ENCODE assay signal across 25 mouse cellular contexts in the genomic region with DNA sequence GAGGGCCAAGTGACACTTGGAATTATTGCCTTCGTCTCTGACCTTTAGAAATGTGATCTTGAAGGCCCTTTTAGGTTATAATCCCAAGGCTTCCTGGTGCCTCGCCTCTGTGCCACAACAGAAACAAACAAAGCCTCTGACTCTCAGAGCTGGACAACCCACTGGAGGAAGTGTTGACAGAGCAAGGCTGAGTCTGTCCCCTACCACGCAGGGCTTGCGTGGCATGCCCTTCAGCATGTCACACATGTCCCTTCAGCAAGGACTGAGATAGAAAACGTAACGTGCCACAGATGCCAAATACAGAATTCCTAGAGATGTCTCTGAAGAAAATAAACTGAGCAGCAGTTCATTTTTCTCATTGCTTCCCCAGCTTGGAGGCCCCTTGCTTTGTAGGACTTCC.
"Had no signal": no experiment of that assay in that cellular context is flagged by ENCODE, and none has a peak within 500 bp of the region (broad histone marks: within the 10 kb centered on the region; RNA-seq: fewer than 3 reads in every experiment).

No protein-coding gene starts in this region.

- H3K36me3 ChIP-seq: heart, embryonic 10.5 days; heart, embryonic 12.5 days; hindbrain, embryonic 13.5 days; hindbrain, embryonic 15.5 days; kidney, embryonic 15.5 days; limb, embryonic 13.5 days; limb, embryonic 15.5 days; liver, embryonic 12.5 days had no signal

- DNase-seq: gastrocnemius, adult 2 months; gastrocnemius, postnatal 10 days; gastrocnemius, postnatal 25 days; heart, adult 18-20 months; heart, postnatal 10 days; heart, postnatal 36 days; kidney, adult 11 months; kidney, adult 2 months; kidney, adult 9 months; kidney, postnatal 14 days; kidney, postnatal 36 days; layer of hippocampus, adult 9-11 months; layer of hippocampus, postnatal 36 days; left cerebral cortex, postnatal 4 days had no signal

- ATAC-seq: hindbrain, postnatal 0 days; intestine, embryonic 16.5 days; liver, embryonic 12.5 days had no signal

- H3K27me3 ChIP-seq: heart, embryonic 12.5 days; hindbrain, embryonic 13.5 days; hindbrain, embryonic 15.5 days; kidney, embryonic 15.5 days; limb, embryonic 13.5 days; limb, embryonic 15.5 days; liver, embryonic 12.5 days had no signal

- H3K9me3 ChIP-seq: heart, embryonic 10.5 days; heart, embryonic 12.5 days; hindbrain, embryonic 13.5 days; hindbrain, embryonic 15.5 days; kidney, embryonic 15.5 days; limb, embryonic 13.5 days; limb, embryonic 15.5 days; liver, embryonic 12.5 days had no signal

- H3K4me2 ChIP-seq: heart, embryonic 12.5 days; hindbrain, embryonic 13.5 days; hindbrain, embryonic 15.5 days; kidney, embryonic 15.5 days; limb, embryonic 13.5 days; limb, embryonic 15.5 days; liver, embryonic 12.5 days had no signal

- H3K4me3 ChIP-seq: gastrocnemius, adult 2 months; heart, embryonic 10.5 days; heart, embryonic 12.5 days; hindbrain, embryonic 13.5 days; hindbrain, embryonic 15.5 days; kidney, embryonic 15.5 days; limb, embryonic 13.5 days; limb, embryonic 15.5 days; liver, embryonic 12.5 days had no signal

- H3K27ac ChIP-seq: gastrocnemius, adult 2 months; heart, embryonic 10.5 days; hindbrain, embryonic 13.5 days; hindbrain, embryonic 15.5 days; hindbrain, postnatal 0 days; kidney, embryonic 15.5 days; kidney, postnatal 0 days; limb, embryonic 13.5 days; limb, embryonic 15.5 days; liver, embryonic 12.5 days had no signal

- H3K9ac ChIP-seq: heart, embryonic 12.5 days; hindbrain, embryonic 13.5 days; hindbrain, embryonic 15.5 days; kidney, embryonic 15.5 days; limb, embryonic 13.5 days; limb, embryonic 15.5 days; liver, embryonic 12.5 days had no signal
